Mouse (Mus musculus) cerebellum, adult 18-20 months (tissue): Measurements from ENCODE around the gene Aspdh.

Source experiments
- DNase-seq, 2 experiments: peaks; one replicate each; pipeline ENCODE4 v3.0.0; 2021

Aspdh gene

GRCm38 (mm10) chr7:44498922-44499321 lies 33.7 kb downstream of the Aspdh start:
- DNase-seq: no peak

DNA sequence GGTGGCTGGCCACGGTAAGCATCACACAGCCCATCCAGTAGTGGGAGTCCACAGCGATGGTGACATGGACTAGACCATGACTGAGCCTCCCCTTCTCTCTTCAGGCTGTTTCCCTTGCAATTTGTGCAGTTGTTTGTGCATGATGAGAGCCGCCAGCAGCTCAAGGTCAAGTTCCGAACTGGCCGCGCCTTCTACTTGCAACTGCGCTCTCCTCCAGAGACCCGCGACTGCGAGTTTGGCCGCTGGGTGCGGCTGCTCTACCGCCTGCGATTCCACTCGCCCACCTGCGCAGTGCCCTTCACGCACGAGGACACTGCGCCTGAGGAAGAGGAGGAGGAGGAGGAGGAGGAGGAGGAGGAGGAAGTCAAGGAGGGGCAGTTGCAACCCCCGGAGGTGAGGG lies 34.9 kb downstream of the Aspdh start:
- no peak for DNase-seq

GRCm38 (mm10) chr7:44501563-44502115 lies 36.4 kb downstream of the Aspdh start:
- DNase-seq: peak; percentile 75 to 84

GRCm38 (mm10) chr7:44507491-44507890 lies 42.3 kb downstream of the Aspdh start:
- DNase-seq: no peak
